Mouse (Mus musculus) brain, embryonic 14.5 days (tissue): ENCODE measurements around the gene Defb36. TPM values are rescaled to one million over a fixed set of nuclear protein-coding genes. Genes with fewer than 3 reads are reported as not detected.

Experiments used
- DNase-seq: peaks from one replicate; pipeline ENCODE4 v3.0.0-alpha.2; 2011; ENCODE audit warnings: low read depth
- CTCF ChIP-seq: fragments of 200-500 bp; IDR thresholded peaks from 2 replicates; pipeline ENCODE4 v1.5.1; 2012; ENCODE audit warnings: inconsistent platforms, mild to moderate bottlenecking, moderate library complexity, borderline replicate concordance; ENCODE audit not compliant: insufficient read depth, insufficient read length; ENCODE audit errors: extremely low read depth
- POLR2A ChIP-seq: fragments of 200-500 bp; IDR thresholded peaks from 2 replicates; pipeline ENCODE4 v1.6.1; 2012; ENCODE audit warnings: mild to moderate bottlenecking, inconsistent platforms, borderline replicate concordance; ENCODE audit not compliant: poor library complexity, insufficient read depth, insufficient read length, severe bottlenecking; ENCODE audit errors: extremely low read depth
- polyA plus RNA-seq: library from polyadenylated mRNA; depleted of rRNA; stranded (reverse); fragments of >200 nt; gene quantifications from 2 replicates; pipeline ENCODE4 v1.2.3, GENCODE M21; 2012; rRNA removed

The Defb36 gene
- polyA plus RNA-seq = not detected in 2 replicates

- no peak for DNase-seq
- TF ChIP-seq CTCF (peak; percentile 42; the same call in 1 of the 2 replicates), POLR2A (no peak)
Measured at GRCm38 (mm10) chr2:152604057-152604456, at the start of gene Defb36. Defb36 (plus strand) TSS chr2:152604327.

DNA sequence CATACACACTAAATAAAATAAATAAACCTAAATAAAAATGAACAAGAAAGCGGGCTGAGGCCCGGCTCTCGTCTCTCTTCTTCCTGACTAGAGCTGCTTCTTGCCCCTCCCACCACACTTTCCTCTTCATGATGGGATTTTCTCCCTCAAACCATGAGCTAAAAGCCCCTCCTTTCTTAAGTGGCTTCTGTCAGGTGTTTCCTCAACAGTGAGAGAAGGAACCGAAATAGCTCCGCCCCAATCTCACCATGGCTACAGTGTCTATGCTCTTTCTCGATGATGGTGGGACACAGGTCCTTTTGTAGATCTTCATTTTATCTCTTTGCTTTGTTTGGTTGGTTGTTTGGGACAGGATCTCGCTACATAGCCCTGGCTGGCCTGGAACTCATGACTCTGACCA is 47.5 kb upstream of the Defb36 start:
- TF ChIP-seq POLR2A (no peak), CTCF (no peak)
- no peak for DNase-seq

DNA sequence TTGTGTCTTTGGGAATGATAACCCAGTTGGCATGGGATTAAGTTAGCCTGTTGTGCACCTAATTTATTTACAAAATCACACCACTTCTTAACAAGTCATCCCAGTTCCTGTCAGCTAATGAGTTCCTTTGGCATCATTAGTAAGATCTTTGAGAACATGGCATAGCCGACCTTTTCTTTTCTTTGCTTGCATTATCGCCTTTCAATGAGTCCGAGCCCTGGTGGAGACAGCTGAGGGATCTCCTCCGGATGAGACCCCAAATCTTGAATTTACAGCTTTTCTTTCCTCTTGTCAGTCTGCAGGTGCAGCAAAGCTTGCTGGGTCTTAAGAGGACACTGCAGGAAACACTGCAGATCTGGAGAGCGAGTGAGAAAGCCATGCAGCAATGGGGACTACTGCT is 35.1 kb upstream of the Defb36 start, which contains the start of gene Gm17416:
Gene Gm17416 (plus strand): TSS at position 301 of the 400 bp plus-strand sequence.
- TF ChIP-seq CTCF (no peak), POLR2A (no peak)
- DNase-seq = no peak

DNA sequence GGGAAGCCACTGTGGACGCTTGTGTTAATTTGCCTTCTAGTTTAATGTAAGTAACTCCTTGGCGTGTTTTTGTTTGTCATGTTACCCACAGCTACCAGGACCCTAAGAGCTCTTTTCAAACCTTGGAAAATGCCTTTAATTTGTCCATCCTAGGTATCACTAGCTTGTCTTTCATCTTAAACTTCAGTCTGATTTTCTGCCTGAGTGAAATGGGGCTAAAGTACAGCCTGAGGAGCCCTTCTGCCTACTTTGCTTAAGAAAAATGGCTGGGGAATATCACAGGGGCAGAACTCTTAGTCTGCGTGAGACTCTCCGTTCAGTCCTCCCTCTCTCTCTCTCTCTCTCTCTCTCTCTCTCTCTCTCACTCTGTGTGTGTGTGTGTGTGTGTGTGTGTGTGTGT is 34.2 kb upstream of the Defb36 start:
- DNase-seq = no peak
- TF ChIP-seq POLR2A (no peak), CTCF (no peak)

DNA sequence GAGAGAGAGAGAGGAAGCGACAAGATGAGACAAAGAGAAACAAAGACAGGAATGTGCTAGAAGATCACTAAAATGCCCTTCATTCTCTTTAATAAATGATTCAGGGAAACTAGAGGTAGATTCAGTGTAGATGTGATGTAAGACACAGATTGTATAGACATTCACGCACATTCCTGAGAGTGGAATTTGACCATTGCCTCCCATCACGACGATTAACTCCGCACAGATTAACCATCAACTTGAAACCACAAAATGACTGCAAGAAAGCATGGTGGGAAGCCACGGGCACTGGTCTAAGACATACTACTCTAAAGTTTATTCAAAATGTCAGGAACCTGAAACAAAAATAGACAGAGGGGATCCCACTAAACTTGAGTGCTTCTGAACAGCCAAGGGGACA is 33.8 kb upstream of the Defb36 start:
- TF ChIP-seq CTCF (no peak), POLR2A (no peak)

DNA sequence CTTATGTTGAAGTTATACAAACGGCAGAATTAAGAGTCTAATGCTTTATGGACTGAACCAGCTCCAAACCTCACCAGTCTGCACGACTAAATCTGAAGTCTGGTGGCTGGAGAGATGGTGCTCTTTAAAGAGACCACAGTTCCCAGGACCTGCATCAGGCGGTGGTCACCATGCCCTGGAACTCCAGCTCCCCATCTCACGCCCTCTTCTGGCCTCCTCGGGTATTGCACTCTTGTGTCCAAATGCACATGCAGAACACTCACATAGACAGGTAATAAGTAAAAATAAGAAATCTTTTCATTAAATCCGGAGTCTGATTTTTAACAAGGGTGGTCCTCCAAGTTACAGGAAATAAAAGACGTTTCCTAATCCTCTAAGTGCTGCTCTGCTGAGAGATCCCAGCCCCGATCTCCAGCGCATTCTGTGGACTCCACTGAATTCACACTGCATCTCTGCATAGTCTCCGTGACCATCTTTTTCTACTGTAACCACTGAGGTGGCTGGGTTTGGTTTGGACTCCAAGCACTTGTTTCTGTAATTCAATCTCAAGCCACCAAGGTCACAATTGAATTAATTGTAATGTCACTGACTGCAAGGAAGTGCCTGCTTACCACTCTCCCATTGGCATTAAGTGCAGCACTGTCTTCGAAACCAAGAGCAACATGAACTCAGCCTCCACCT is 31.9 kb upstream of the Defb36 start, which contains the start of gene Defb21:
Gene Defb21 (plus strand): TSS at position 631 of the 681 bp plus-strand sequence.
- DNase-seq = no peak
- TF ChIP-seq POLR2A = no peak
- peak; percentile 55 for TF ChIP-seq CTCF

More for the DNA sequence above, 33.8 kb upstream of the Defb36 start:
- no peak for DNase-seq

- no peak for TF ChIP-seq CTCF
- TF ChIP-seq POLR2A = no peak
- DNase-seq = no peak
Measured at GRCm38 (mm10) chr2:152573484-152573883, 30.6 kb upstream of the Defb36 start.

DNA sequence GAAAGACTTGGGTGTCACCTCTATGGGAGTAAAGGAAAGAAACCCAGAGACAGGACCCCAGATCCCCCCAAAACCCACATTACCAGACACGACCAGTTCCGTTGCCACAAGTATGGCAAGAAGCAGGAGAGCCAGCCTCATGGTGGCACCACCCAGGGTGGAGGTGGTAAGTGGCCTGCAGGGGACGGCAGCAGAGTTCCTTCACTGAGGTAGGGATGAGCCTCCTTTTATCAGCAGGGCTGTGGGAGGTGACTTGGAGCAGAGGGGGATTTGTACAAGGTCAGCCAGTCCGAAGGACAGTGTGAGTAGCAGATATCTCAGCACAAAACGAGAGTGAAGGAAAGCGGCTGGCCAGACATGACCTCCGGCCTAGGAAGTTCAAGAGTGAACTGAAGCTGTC is 24.0 kb upstream of the Defb36 start, which contains the start of gene Defb19:
Gene Defb19 (minus strand): TSS at position 206 of the 400 bp plus-strand sequence.
- no peak for TF ChIP-seq POLR2A
- no peak for DNase-seq

DNA sequence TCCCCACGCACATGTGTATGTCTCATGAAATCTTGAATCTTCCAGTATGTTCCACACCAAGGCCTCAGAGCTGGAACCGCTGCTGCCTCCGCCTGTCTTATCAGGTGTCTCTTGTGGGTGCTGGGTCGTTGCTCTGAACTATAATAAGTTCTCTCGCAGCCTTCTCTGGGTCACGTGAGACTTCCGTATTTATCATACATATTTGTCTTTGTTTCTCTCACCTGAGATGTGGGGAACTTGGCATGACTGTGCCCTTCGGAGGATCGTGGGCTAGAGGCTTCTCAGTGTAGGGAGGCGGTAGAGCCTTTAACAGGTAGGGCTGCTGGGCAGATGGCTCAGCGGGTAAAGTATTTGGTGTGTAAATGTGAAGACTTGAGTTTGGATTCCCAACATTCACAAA is 23.5 kb upstream of the Defb36 start:
- no peak for DNase-seq
- TF ChIP-seq CTCF = no peak
- no peak for TF ChIP-seq POLR2A

GRCm38 (mm10) chr2:152586926-152587560 is 17.1 kb upstream of the Defb36 start:
- peak; percentile 4 for DNase-seq
- TF ChIP-seq CTCF (peak; percentile 27; the same call in 1 of the 2 replicates), POLR2A (no peak)

DNA sequence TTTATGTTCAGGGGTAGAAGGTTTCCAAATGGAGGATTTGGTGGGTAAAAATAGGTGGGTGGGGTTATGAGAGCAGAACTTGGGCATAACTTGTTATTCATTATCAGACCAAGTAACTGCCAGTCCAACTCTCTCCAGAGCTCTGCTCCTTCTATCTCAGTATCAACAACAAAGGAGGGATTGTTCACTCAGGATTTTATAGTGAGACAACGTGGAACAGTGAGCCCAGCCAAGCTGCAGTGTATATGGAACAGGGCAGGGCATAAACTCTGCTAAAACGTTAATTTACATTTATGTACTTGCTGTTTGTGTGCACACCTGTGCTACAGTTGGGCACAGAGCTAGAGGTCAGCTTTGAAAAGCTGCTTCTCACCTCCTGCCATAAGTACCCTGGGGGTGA is 15.7 kb upstream of the Defb36 start:
- DNase-seq = no peak
- TF ChIP-seq CTCF = no peak
- TF ChIP-seq POLR2A = no peak

GRCm38 (mm10) chr2:152589021-152589420 is 15.1 kb upstream of the Defb36 start:
- TF ChIP-seq POLR2A = no peak
- TF ChIP-seq CTCF = no peak
- no peak for DNase-seq

DNA sequence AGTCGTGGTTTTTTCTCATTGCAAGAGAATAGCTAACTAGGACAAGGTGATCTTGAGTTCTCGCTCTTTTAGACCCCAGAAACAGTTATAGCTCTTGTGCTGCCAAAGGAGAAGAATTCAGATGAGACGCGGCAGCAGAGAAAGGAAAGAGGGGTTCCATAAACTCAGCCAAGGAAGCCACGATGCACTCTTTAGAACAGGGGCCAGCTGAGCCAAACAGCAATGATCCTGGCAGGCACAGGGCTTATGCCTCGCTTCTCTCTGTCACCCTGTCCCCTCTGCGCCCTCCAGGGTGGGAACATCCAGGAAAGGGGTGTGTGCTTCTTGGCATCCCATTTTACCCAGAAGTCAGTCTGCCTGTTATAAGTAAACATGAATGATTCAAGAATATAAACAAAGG is 4.8 kb upstream of the Defb36 start, which contains the start of gene Defb45:
Gene Defb45 (minus strand): TSS at position 101 of the 400 bp plus-strand sequence.
- no peak for DNase-seq
- TF ChIP-seq CTCF (no peak), POLR2A (no peak)
